Mouse (Mus musculus) lung, embryonic 14.5 days (tissue): ENCODE measurements around the gene Crebl2. TPM values are rescaled to one million over a fixed set of nuclear protein-coding genes. Genes with fewer than 3 reads are reported as not detected.

Experiments used
- ATAC-seq: fragments of 200-750 bp; cut with Nextera tagmentation; 2 replicates; pipeline ENCODE4 v1.8.0; 2017; ENCODE audit warnings: mild to moderate bottlenecking, moderate TSS enrichment, moderate library complexity; ENCODE audit not compliant: insufficient read depth
- DNase-seq: peaks from one replicate; pipeline ENCODE4 v3.0.0-alpha.2; 2015
- H3K27ac ChIP-seq: fragments of 300-500 bp; sonication (generic); 2 replicates; pipeline ENCODE4 v1.5.1; 2014; ENCODE audit warnings: low read depth, mild to moderate bottlenecking, moderate library complexity
- H3K27me3 ChIP-seq: fragments of 300-500 bp; sonication (generic); 2 replicates; pipeline ENCODE4 v1.6.1; 2014; ENCODE audit warnings: low read length, control low read depth; ENCODE audit not compliant: insufficient read depth
- H3K36me3 ChIP-seq: fragments of 300-500 bp; sonication (generic); 2 replicates; pipeline ENCODE4 v1.6.1; 2014; ENCODE audit warnings: control low read depth; ENCODE audit not compliant: insufficient read depth
- H3K4me1 ChIP-seq: fragments of 300-500 bp; sonication (generic); 2 replicates; pipeline ENCODE4 v1.6.1; 2014; ENCODE audit warnings: antibody characterized with exemption, control low read depth; ENCODE audit not compliant: insufficient read depth
- H3K4me2 ChIP-seq: fragments of 300-500 bp; sonication (generic); 2 replicates; pipeline ENCODE4 v1.6.1; 2014; ENCODE audit warnings: mild to moderate bottlenecking
- H3K4me3 ChIP-seq: fragments of 300-500 bp; sonication (generic); 2 replicates; pipeline ENCODE4 v1.5.1; 2014; ENCODE audit warnings: low read depth, low read length
- H3K9ac ChIP-seq: fragments of 300-500 bp; sonication (generic); 2 replicates; pipeline ENCODE4 v1.6.1; 2014
- H3K9me3 ChIP-seq: fragments of 300-500 bp; sonication (generic); 2 replicates; pipeline ENCODE4 v1.6.1; 2016; ENCODE audit warnings: low read depth, low read length, control low read depth
- CTCF ChIP-seq: IDR thresholded peaks from 2 replicates; pipeline ENCODE4 v1.5.1; 2016; ENCODE audit warnings: antibody characterized with exemption, low read depth
- WGBS: fragments of 180-500 bp; shearing (Covaris S2); extraction: QIAGEN DNeasy Blood & Tissue Kit; methylation state at CpG from one replicate; pipeline ENCODE4 v1.1.7; 2014; 5-methylcytosine and 5-hydroxymethylcytosine counted together
- polyA plus RNA-seq: library from polyadenylated mRNA; unstranded; fragments of >200 nt; fragmentation: Nextera tagmentation; extraction: Ambion mirVana; gene quantifications from 2 replicates; pipeline ENCODE4 v1.2.1, GENCODE M21; 2014

Crebl2 gene
- polyA plus RNA-seq, 1 experiment from 2014 or later = 1.4 TPM

DNA sequence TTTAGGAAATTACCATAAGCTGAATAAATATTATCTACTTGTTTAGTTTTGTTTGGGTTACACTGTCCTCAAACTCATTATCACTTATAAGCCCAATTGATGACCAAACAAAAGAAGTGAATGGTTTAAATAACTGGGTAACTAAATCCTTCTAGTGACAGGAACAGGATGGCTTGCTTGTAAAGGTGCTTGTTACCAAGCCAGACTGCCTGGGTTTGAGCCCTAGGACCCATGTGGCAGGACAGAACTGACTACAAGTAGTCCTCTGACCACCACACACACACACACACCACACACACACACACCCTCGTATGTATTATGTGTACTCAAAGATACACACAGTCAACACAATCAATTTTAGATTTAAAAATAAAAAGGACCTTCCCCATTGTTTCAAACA is 59.8 kb downstream of the Crebl2 start:
- ATAC-seq = no peak
- WGBS = 74% methylated on average over 1 of the region's 1 CpGs
- Histone ChIP-seq H3K36me3 (no peaks in the 10 kb centered on the region), H3K4me3 (no peak overlapping the region), H3K27me3 (no peaks in the 10 kb centered on the region), H3K9ac (no peak overlapping the region), H3K4me2 (no peak overlapping the region), H3K9me3 (no peaks in the 10 kb centered on the region), H3K4me1 (no peaks in the 10 kb centered on the region), H3K27ac (no peak overlapping the region)
- DNase-seq = no peak
- no peak for TF ChIP-seq CTCF

DNA sequence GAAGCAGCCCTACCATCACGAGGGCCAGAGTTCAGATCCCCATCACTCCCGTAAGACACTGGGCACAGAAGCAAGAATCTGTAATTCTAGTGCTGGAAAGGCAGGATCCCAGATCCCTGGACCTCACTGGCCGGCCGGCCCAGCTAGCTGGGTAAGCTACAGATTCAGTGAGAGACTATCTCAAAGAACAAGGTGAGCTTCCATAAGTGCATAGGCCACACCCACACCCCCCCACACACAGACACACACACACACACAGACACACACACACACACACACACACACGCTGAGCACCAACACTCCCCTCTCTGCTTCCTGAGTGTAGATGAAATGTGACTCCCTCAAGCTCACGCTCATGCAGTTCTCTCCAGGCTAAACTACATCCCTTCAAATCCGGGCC is 60.5 kb downstream of the Crebl2 start:
- H3K9ac ChIP-seq = no peak overlapping the region
- TF ChIP-seq CTCF = no peak
- ATAC-seq (no peak), DNase-seq (no peak)
- H3K27ac ChIP-seq = no peak overlapping the region
- no peaks in the 10 kb centered on the region for H3K36me3 ChIP-seq
- H3K4me1 ChIP-seq = no peaks in the 10 kb centered on the region
- no peaks in the 10 kb centered on the region for H3K9me3 ChIP-seq
- no peak overlapping the region for H3K4me3 ChIP-seq
- 78% methylated on average over 7 of the region's 7 CpGs for whole genome bisulfite sequencing
- H3K27me3 ChIP-seq = no peaks in the 10 kb centered on the region
- no peak overlapping the region for H3K4me2 ChIP-seq

DNA sequence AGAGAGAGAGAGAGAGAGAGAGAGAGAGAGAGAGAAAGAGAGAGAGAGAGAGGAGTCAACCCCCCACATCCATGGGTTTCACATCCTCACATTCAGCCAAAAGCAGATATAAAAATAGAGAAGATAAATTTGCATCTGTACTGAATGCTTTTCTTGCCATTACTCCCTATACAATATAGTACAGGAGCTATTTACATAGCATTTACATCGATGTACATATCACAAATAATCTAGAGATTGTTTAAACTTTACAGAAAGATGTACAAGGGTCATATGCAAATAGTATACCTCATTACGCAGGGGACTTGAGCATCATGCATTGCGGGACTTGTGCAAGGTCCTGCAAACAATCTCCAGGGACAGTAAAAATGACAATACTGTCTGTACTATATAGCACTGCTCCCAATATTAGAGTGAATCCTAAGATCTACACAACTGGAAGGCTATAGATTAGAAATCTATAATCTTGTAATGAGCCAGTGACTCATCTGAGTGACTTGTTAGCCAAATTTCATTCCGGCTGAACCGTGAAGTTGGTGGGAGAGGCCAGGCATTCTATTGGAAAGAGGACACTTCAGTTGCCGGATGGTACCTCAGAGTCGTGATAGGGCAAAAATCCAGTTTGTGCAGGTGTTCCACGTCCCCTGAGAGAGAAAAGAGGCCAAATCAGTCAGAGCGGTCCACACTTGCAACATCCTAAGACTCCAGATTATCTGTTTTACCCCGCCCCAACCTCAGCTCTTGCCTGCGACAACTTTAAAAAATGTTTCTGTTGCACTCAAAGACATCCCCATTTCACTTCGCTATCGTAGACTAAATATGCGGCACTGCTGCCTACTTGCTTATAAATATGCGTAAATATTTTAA is 66.8 kb downstream of the Crebl2 start:
- Histone ChIP-seq H3K4me2 (peak overlapping the region; percentile 91), H3K27ac (peak overlapping the region; percentile 100; the same call in 1 of the 2 replicates), H3K4me1 (no peaks in the 10 kb centered on the region; the same call in 1 of the 2 replicates), H3K9me3 (no peaks in the 10 kb centered on the region), H3K4me3 (peak overlapping the region; percentile 60), H3K27me3 (no peaks in the 10 kb centered on the region), H3K36me3 (no peaks in the 10 kb centered on the region), H3K9ac (peak overlapping the region; percentile 83)
- WGBS = 40% methylated on average over 15 of the region's 15 CpGs
- DNase-seq = peak; percentile 47
- no peak for TF ChIP-seq CTCF
- 0 out of 2 replicates have a peak, but pooled peaks have one; percentile 1 for ATAC-seq

DNA sequence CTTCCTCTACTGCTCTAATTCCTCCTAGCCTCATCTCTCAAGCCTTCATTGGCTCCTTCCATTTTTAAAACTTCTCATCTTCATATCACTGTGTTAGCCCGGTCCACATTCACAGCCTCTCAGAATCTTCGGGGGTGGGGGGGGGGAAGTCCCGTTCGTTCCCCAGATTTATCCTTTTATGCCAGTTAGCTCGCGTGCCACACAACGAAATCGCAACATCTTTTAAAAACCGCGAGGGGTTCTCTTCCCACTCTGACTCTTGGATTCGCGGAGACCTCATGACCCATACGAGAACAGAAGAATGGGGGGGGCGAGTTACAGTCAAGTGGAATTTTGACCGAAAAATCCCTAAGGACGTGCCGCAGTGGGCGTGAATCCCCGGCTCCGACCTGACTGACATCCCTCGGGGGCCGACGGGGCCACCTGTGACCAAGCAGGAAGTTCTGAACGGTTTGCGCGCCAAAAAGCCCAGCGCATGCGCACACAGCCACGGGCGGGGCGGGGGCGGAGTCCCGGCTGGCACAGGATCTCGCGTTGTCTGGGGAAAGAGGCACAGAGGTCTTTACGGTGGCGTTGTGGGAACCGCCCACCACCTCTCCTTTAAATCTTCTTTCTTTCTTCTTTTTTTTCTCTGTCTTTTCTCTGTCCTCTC is 67.6 kb downstream of the Crebl2 start:
- H3K36me3 ChIP-seq = no peaks in the 10 kb centered on the region
- peak; percentile 95 for DNase-seq
- peak overlapping the region; percentile 83 for H3K9ac ChIP-seq
- no peaks in the 10 kb centered on the region; the same call in 1 of the 2 replicates for H3K4me1 ChIP-seq
- TF ChIP-seq CTCF = no peak
- peak overlapping the region; percentile 60 for H3K4me3 ChIP-seq
- WGBS = under 1% methylated on average over 38 of the region's 38 CpGs
- peak overlapping the region; percentile 91 for H3K4me2 ChIP-seq
- ATAC-seq = peak; percentile 92
- H3K27me3 ChIP-seq = no peaks in the 10 kb centered on the region
- no peaks in the 10 kb centered on the region for H3K9me3 ChIP-seq
- peak overlapping the region; percentile 100 for H3K27ac ChIP-seq

DNA sequence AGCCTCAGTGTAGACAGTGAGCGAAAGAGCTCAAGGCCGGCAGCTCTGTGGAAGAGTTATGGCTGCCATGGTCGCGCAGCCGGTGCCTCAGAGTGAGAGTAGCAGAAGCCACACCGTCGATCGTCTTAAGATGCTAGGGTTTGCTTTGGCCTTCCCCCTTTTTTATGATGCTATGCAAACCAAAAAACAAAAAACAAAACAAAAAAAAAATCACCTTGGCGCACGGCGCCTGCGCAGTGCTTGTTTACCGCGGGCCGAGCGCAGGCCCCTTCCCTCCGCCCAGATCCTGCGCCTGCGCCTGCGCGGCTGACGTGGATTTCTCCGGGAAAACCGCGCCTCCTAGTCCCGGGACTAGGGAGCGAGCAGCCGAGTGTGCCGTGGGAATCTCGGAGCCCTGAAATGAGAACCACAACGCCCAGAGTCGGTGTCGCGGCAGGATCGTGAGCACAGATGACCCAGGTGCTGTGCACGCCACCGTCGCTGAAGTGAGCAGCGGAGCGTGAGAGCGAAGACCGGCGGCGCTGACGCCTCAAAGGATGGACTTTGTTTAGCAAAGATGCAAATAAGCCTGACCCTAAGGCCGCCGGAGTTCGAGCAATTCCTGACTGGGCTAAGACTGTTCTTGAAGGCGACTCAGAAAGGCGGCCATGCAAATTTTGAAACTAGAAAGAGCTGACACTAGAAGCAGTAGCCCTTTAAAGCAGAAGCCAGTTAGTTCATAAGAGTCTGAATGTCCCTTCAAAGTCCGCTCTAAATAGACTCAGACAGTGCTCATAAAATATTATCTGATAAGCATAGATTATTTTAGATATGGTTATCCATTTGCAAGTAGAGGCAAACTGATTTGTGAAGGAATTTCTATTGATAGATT is 68.4 kb downstream of the Crebl2 start, which contains the start of gene Gpr19:
Gene Gpr19, minus strand, starts transcription at position 484 of the 871 bp plus-strand sequence.
- DNase-seq = peak; percentile 98
- Histone ChIP-seq H3K4me1 (no peaks in the 10 kb centered on the region; the same call in 1 of the 2 replicates), H3K4me2 (peak within 1 kb of the TSS; percentile 91), H3K36me3 (no peaks in the 10 kb centered on the region), H3K9me3 (no peaks in the 10 kb centered on the region), H3K27ac (peak within 1 kb of the TSS; percentile 100), H3K4me3 (peak within 1 kb of the TSS; percentile 60), H3K9ac (peak within 1 kb of the TSS; percentile 83), H3K27me3 (no peaks in the 10 kb centered on the region)
- peak; percentile 94 for ATAC-seq
- under 1% methylated on average over 51 of the region's 51 CpGs for WGBS
- TF ChIP-seq CTCF = peak; percentile 37

- H3K4me1 ChIP-seq = no peaks in the 10 kb centered on the region; the same call in 1 of the 2 replicates
- no peak for ATAC-seq
- H3K9ac ChIP-seq = no peak overlapping the region
- no peaks in the 10 kb centered on the region for H3K36me3 ChIP-seq
- no peaks in the 10 kb centered on the region for H3K9me3 ChIP-seq
- WGBS = 93% methylated on average over 3 of the region's 4 CpGs
- no peak overlapping the region for H3K27ac ChIP-seq
- H3K4me2 ChIP-seq = no peak overlapping the region
- H3K4me3 ChIP-seq = no peak overlapping the region
- H3K27me3 ChIP-seq = no peaks in the 10 kb centered on the region
- DNase-seq = no peak
- TF ChIP-seq CTCF = no peak
Measured at GRCm38 (mm10) chr6:134903368-134903767, 73.4 kb downstream of the Crebl2 start.
